Mouse (Mus musculus) small intestine, adult 2 months (tissue): ENCODE results near the gene F2. TPM values are rescaled to one million over a fixed set of nuclear protein-coding genes. Genes with fewer than 3 reads are reported as not detected.
"Not testable (repeated sequence)": the region's sequence is repeated elsewhere in the genome, so short reads cannot be mapped to it uniquely, and the experiment has no call there.

Experiments
- H3K27ac ChIP-seq: fragments of 200-500 bp; 2 replicates; pipeline ENCODE4 v1.5.1; 2012; ENCODE audit warnings: low read depth, low read length, control low read depth, inconsistent platforms; ENCODE audit not compliant: insufficient read depth
- H3K27me3 ChIP-seq: fragments of 200-500 bp; 2 replicates; pipeline ENCODE4 v1.6.1; 2012; ENCODE audit warnings: mild to moderate bottlenecking, moderate library complexity, low read length, inconsistent platforms; ENCODE audit not compliant: control insufficient read depth, insufficient read depth
- H3K36me3 ChIP-seq: fragments of 200-500 bp; 2 replicates; pipeline ENCODE4 v1.6.1; 2012; ENCODE audit warnings: mild to moderate bottlenecking, low read length, control low read depth, inconsistent platforms; ENCODE audit not compliant: control insufficient read depth, insufficient read depth
- H3K4me1 ChIP-seq: fragments of 200-500 bp; 2 replicates; pipeline ENCODE4 v1.6.1; 2012; ENCODE audit warnings: low read length, inconsistent platforms, mixed read lengths; ENCODE audit not compliant: control insufficient read depth, insufficient read depth, insufficient read length
- H3K4me3 ChIP-seq: fragments of 200-500 bp; 2 replicates; pipeline ENCODE4 v1.5.1; 2012; ENCODE audit warnings: low read depth, mild to moderate bottlenecking, control low read depth, inconsistent platforms, low read length, moderate library complexity
- CTCF ChIP-seq: fragments of 200-500 bp; IDR thresholded peaks from 2 replicates; pipeline ENCODE4 v1.5.1; 2012; ENCODE audit warnings: low read depth, mild to moderate bottlenecking, control low read depth, inconsistent platforms, low read length, moderate library complexity, mixed read lengths; ENCODE audit not compliant: insufficient replicate concordance, insufficient read length; ENCODE audit errors: extremely low read depth
- POLR2A ChIP-seq: fragments of 200-500 bp; IDR thresholded peaks from 2 replicates; pipeline ENCODE4 v1.6.1; 2012; ENCODE audit warnings: low read depth, mild to moderate bottlenecking, control low read depth, inconsistent platforms, low read length, moderate library complexity
- WGBS: fragments of 180-500 bp; shearing (Covaris S2); methylation state at CpG from one replicate; pipeline ENCODE4 v1.1.7; 2018; 5-methylcytosine and 5-hydroxymethylcytosine counted together
- polyA plus RNA-seq: library from polyadenylated mRNA; depleted of rRNA; stranded (reverse); fragments of >200 nt; gene quantifications from 2 replicates; pipeline ENCODE4 v1.2.3, GENCODE M21; 2012

Gene F2
- polyA plus RNA-seq, 1 experiment: 0.20 TPM

DNA sequence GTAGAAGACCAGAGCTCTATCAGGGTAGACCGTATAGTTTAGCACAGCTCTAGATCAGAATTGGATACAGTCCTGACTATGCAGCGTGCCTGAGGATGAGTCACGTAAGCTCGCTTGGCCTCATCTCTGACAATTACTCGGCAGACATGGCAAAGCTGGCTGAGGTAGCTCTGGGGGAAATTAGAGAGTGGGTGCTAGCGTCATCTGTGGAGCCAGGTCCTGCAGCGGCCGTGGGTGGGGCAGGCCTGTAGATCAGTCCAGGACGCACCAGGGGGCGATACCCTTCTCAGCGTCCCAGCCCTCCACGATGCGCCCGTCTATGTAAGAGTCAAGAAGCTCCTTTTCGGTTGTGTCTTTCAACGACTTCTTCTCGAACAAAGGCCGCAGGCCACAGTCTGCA is 6.5 kb downstream of the F2 start:
- 76% methylated on average over 18 of the region's 18 CpGs for WGBS
- H3K27me3 ChIP-seq: no peaks in the 10 kb centered on the region
- no peaks in the 10 kb centered on the region for H3K4me1 ChIP-seq
- no peak overlapping the region for H3K4me3 ChIP-seq
- H3K27ac ChIP-seq: no peak overlapping the region
- TF ChIP-seq POLR2A (no peak), CTCF (no peak)
- no peaks in the 10 kb centered on the region for H3K36me3 ChIP-seq

DNA sequence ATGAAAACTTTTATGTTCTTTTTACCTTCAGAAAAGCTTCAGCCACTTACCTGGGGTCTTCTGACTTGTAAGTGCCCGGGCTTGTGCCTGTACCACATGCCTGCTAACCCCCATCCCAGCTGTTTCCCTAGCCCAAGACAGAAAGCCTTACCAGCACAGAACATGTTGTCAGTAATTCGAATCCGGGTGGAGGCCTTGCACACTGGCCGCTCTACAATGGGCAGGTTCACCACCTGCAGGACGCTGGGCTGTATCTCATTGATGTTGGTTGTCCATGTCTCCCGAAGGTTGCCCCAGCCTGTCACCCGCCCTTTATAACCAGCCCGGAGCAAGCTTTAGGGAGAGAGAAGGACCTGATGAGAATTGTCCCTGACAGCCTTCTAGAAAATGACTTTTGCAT is 8.0 kb downstream of the F2 start:
- H3K4me3 ChIP-seq: no peak overlapping the region
- 87% methylated on average over 8 of the region's 8 CpGs for WGBS
- H3K36me3 ChIP-seq: no peaks in the 10 kb centered on the region
- no peak for TF ChIP-seq POLR2A
- no peak for TF ChIP-seq CTCF
- no peaks in the 10 kb centered on the region for H3K27me3 ChIP-seq
- H3K4me1 ChIP-seq: no peaks in the 10 kb centered on the region
- no peak overlapping the region for H3K27ac ChIP-seq

DNA sequence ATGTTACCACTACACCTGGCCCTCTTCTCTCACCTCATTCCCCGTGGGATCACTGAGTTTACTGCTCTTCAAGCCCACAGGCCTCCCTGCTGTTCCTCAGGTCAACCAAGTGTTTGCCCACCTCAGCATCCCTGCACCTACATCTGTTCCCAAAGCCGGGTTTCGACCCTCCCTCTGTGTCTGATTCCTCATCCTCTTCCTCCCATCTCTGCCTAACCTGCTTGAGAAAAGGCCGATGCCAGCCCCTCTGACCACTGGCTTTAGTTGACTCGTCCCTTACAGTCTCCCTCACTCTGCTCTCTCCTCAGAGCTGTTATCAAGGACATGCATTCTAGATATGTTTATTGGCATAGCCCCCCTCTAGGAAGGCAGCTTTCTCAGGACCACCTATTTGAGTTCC is 8.7 kb downstream of the F2 start:
- H3K27me3 ChIP-seq: no peaks in the 10 kb centered on the region
- no peak for TF ChIP-seq CTCF
- no peak for TF ChIP-seq POLR2A
- H3K4me3 ChIP-seq: no peak overlapping the region
- no peaks in the 10 kb centered on the region for H3K4me1 ChIP-seq
- 64% methylated on average over 5 of the region's 5 CpGs for WGBS
- no peak overlapping the region for H3K27ac ChIP-seq
- no peaks in the 10 kb centered on the region for H3K36me3 ChIP-seq

DNA sequence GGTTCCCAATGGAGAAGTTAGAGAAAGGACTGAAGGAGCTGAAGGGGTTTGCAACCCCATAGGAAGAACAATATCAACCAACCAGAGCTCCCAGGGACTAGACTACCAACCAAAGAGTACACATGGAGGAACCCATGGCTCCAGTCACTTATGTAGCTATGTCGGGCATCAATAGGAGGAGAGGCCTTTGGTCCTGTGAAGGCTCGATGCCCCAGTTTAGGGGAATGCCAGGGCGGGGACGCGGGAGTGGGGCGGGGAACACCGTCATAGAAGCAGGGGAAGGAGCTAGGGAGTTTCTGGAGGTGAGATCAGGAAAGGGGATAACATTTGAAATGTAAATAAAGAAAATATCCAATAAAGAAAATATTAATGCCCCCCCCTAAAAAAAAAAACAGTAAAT is 12.8 kb downstream of the F2 start:
- H3K36me3 ChIP-seq: peaks cover 23% of the 10 kb centered on the region
- not testable (repeated sequence) for H3K27ac ChIP-seq, H3K27me3 ChIP-seq, H3K4me3 ChIP-seq, H3K4me1 ChIP-seq
- WGBS: 75% methylated on average over 7 of the region's 7 CpGs

DNA sequence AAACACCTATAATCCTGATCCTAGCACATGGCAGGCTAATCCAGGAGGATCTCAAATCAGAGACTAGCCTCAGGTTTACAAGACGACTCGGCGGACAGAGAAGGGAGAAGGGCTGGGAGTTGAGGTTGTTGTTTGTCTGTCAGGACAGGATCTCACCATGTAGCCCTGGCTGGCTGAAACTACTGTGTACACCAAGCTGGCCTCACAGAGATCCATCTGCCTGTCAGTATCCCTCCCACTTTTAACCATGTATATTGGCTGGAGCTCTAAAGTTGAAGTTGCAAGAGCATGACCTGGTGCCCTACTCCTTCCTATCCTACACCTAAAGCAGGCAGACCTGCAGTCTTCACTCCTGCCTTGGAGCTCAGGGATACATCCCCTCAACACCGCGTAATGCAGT is 13.9 kb downstream of the F2 start:
- H3K27me3 ChIP-seq: no peaks in the 10 kb centered on the region
- peaks cover 30% of the 10 kb centered on the region for H3K36me3 ChIP-seq
- no peak overlapping the region for H3K27ac ChIP-seq
- TF ChIP-seq POLR2A (no peak), CTCF (no peak)
- no peak overlapping the region for H3K4me3 ChIP-seq
- 94% methylated on average over 5 of the region's 5 CpGs for WGBS
- H3K4me1 ChIP-seq: no peaks in the 10 kb centered on the region

DNA sequence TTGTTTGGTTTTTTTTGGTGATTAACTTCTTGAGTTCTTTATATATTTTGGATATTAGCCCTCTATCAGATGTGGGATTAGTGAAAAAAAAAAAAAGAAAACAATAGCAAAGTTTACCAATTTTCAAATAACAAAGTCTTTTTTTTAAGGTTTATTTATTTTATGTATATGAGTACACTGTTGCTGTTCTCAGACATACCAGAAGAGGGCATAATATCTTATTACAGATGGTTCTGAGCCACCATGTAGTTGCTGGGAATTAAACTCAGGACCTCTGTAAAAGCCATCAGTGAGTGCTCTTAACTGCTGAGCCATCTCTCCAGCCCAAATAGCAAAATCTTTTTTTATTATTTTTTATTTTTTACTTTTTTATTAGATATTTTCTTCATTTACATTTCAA is 26.8 kb downstream of the F2 start:
- H3K27me3 ChIP-seq, H3K4me1 ChIP-seq, H3K4me3 ChIP-seq, H3K27ac ChIP-seq: not testable (repeated sequence)
- peaks cover 40% of the 10 kb centered on the region for H3K36me3 ChIP-seq

DNA sequence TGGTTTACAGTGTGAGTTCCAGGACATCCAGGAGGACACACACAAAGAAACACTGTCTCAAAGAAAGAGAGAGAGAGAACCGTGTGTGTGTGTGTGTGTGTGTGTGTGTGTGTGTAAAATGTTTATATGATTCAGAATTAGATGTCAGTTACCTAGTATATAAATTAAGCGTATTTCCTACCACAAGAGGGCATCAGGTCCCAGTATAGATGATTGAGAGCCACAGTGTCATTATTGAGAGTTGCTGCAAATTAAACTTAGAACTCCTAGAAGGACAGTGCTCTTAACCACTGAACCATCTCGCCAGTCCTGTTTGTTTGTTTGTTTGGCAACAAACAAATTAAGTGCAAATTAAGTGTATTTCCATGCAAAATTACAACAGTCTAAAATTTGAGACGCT is 33.8 kb downstream of the F2 start:
- TF ChIP-seq POLR2A (no peak), CTCF (no peak)
- H3K36me3 ChIP-seq: peaks cover 49% of the 10 kb centered on the region
- WGBS: 81% methylated on average over 4 of the region's 4 CpGs
- H3K27me3 ChIP-seq: no peaks in the 10 kb centered on the region
- H3K4me1 ChIP-seq: no peaks in the 10 kb centered on the region
- no peak overlapping the region for H3K27ac ChIP-seq
- no peak overlapping the region for H3K4me3 ChIP-seq

DNA sequence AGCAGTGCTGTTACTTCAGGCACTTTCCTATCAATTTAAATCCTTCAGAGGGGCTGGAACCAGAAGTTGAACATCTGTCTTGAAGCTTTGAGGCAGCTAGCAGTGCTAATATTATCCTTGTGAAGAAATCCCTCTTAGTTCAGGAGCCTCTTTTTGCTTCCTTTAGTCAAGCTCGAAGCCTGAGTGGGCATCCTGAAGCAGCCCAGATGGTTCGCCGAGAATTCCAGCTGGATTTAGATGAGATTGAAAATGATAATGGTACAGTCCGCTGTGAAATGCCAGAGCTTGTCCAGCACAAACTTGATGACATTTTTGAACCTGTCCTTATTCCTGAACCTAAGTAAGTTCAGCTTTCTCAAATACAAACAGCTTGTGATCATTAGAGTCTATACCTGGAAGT is 35.7 kb downstream of the F2 start:
- no peak overlapping the region for H3K4me3 ChIP-seq
- no peak overlapping the region for H3K27ac ChIP-seq
- H3K36me3 ChIP-seq: peaks cover 53% of the 10 kb centered on the region
- 97% methylated on average over 4 of the region's 4 CpGs for WGBS
- no peaks in the 10 kb centered on the region for H3K27me3 ChIP-seq
- TF ChIP-seq CTCF: no peak
- TF ChIP-seq POLR2A: no peak
- H3K4me1 ChIP-seq: no peaks in the 10 kb centered on the region
